Mouse (Mus musculus): ENCODE results near the gene Fam89a. TPM values are rescaled to one million over a fixed set of nuclear protein-coding genes. Genes with fewer than 3 reads are reported as not detected.

The Fam89a gene
- polyA plus RNA-seq (2016; fragmentation: Nextera tagmentation; extraction: Ambion mirVana), result 4.3 and 6.7 TPM in 2 replicates

DNA sequence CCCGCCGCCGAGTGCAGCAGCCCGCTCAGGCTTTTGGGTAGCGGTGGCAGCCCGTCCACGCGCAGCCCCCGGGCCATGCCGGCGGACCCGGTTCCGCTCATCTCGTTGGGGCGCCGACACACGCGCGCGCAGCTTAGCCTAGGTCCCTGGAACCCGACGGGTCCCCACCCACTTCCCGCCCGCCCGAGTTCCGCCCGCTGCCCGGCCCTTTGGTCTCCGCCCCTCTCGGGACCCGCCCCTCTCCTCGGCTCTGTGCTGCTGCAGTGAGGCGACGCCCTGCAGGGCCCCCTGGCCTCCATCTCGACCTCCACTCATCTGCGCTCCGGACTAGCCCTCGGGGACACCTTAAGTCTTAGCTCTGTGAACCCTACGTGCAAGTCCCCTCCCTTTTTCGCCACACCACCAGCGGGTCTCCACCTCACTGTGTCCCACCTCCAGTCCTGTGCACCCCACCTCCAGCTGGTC is at the start of gene Fam89a:
TSS of gene Fam89a (minus strand) at position 124 of the 465 bp plus-strand sequence.
- Histone ChIP-seq H3K4me3 (peak within 1 kb of the TSS; percentile 64), H3K27me3 (ENCODE audit: insufficient read depth, poor library complexity, severe bottlenecking) (peaks cover 71% of the 10 kb centered on the region), H3K36me3 (no peaks in the 10 kb centered on the region), H3K9me3 (no peaks in the 10 kb centered on the region), H3K4me1 (replicated peaks) (peaks cover 32% of the 10 kb centered on the region), H3K27ac (peak within 1 kb of the TSS; percentile 77)
- under 1% methylated on average over 41 of the region's 41 CpGs for WGBS
- DNase-seq (ENCODE audit: low spot score), result peak; percentile 65

DNA sequence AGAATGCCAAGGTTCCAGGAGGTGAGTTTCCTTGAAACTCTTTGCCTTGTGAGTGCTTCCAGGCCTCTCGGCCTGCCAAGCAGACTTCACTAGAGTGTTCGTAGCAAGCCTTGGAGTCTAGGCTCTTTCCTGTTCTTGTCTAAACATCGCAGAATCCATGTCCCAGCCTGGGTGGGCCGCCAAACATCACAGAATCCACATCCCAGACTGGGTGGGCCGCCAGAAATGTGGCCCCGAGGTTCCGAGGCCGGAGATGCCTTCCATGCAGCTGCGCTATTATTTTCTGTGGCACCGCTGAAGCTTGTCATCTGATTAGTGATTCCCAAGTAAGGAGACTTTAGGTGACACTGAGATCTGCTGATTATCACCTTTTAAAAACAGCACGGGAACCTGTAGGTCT is 48.9 kb upstream of the Fam89a start:
- H3K27ac ChIP-seq, result no peak overlapping the region
- H3K9me3 ChIP-seq, result no peaks in the 10 kb centered on the region
- no peak for DNase-seq (ENCODE audit: low spot score)
- H3K4me1 ChIP-seq (replicated peaks), result no peaks in the 10 kb centered on the region
- WGBS, result 46% methylated on average over 11 of the region's 11 CpGs
- H3K4me3 ChIP-seq, result no peak overlapping the region
- peaks cover 40% of the 10 kb centered on the region for H3K27me3 ChIP-seq (ENCODE audit: insufficient read depth, poor library complexity, severe bottlenecking)
- no peaks in the 10 kb centered on the region for H3K36me3 ChIP-seq

DNA sequence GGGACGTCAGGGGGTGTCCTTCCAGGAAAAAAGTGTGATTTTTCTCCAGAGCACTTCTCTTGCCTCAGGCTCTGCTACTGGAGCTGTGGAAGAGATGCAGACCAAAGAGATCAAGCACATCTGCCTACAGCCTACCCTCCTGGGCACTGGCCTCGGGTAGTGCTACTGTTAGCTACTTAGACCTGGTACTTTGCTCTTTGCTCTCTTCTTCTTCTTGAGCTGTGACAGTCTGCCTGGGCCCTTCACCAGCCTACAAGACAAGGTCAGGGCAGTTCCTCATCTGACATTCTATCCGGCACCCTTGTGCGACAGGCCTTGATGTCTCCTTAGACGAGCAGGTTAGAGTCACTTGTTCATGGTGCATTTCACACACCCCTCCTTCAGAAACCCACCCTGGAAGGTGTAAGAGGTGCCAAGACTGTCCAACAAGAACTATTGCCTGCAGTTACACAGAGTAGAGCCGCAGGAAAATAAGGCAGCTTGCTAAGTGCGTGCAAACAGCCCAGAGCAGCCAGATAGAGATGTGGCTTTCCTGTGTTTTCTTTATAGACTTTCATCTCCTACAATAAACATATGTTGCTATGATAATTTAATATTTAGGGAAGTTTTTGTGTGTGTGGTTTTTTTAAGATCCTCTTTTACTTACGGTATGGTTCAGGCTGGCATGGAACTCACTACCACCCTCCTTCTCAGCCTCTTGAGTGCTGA is 44.3 kb upstream of the Fam89a start:
- DNase-seq (ENCODE audit: low spot score), result no peak
- whole genome bisulfite sequencing, result 75% methylated on average over 8 of the region's 8 CpGs
- Histone ChIP-seq H3K36me3 (no peaks in the 10 kb centered on the region), H3K4me1 (replicated peaks) (peaks cover 38% of the 10 kb centered on the region), H3K27ac (no peak overlapping the region), H3K4me3 (peak overlapping the region; percentile 67; the same call in 1 of the 2 replicates), H3K9me3 (no peaks in the 10 kb centered on the region), H3K27me3 (ENCODE audit: insufficient read depth, poor library complexity, severe bottlenecking) (peaks cover 78% of the 10 kb centered on the region)

DNA sequence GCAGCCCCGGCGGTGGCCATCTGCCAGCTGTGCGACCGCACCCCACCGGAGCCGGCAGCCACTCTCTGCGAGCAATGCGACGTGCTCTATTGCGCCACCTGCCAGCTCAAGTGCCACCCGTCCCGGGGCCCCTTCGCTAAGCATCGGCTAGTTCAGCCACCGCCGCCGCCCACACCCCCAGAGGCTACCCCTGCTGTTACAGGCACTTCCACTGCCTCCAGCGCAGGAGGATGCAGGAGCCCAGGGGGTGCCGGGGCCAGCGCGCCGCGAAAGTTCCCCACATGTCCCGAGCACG is 42.8 kb upstream of the Fam89a start:
- peak; percentile 77 for DNase-seq (ENCODE audit: low spot score)
- no peaks in the 10 kb centered on the region for H3K9me3 ChIP-seq
- under 1% methylated on average over 25 of the region's 25 CpGs for WGBS
- H3K27ac ChIP-seq, result peak overlapping the region; percentile 85
- H3K4me3 ChIP-seq, result peak overlapping the region; percentile 67
- H3K27me3 ChIP-seq (ENCODE audit: insufficient read depth, poor library complexity, severe bottlenecking), result peaks cover 93% of the 10 kb centered on the region
- peaks cover 38% of the 10 kb centered on the region for H3K4me1 ChIP-seq (replicated peaks)
- H3K36me3 ChIP-seq, result no peaks in the 10 kb centered on the region

DNA sequence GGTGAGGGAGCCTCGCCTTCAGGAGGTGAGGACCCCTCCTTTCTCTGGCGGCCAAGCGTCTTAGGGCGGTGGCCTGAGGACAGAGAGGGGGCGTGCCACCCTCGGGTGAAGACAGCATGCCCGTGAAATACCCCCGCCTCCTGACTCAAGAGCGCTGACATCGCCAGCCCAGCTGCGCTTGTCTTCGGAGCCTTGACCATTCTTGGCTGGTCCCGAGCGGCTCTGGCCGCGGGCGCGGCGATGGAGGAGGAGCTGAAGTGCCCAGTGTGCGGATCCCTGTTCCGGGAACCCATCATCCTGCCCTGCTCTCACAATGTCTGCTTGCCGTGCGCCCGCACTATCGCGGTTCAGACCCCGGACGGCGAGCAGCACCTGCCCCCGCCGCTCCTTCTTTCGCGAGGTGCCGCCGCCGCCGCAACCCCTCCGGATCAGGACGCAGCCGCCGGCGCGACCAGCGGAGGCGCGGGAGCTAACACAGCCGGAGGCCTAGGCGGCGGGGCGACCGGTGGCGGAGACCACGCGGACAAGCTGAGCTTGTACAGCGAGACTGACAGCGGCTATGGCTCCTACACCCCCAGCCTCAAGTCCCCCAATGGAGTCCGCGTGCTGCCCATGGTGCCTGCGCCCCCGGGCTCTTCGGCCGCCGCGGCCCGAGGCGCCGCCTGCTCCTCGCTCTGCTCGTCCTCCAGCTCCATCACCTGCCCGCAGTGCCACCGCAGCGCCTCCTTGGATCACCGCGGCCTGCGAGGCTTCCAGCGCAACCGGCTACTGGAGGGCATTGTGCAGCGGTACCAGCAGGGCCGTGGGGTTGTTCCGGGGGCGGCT is 42.2 kb upstream of the Fam89a start:
- H3K27me3 ChIP-seq (ENCODE audit: insufficient read depth, poor library complexity, severe bottlenecking), result peaks cover 98% of the 10 kb centered on the region
- no peaks in the 10 kb centered on the region for H3K9me3 ChIP-seq
- peaks cover 38% of the 10 kb centered on the region for H3K4me1 ChIP-seq (replicated peaks)
- peak; percentile 46 for DNase-seq (ENCODE audit: low spot score)
- H3K4me3 ChIP-seq, result peak overlapping the region; percentile 67
- H3K36me3 ChIP-seq, result no peaks in the 10 kb centered on the region
- H3K27ac ChIP-seq, result peak overlapping the region; percentile 85
- under 1% methylated on average over 81 of the region's 81 CpGs for WGBS

DNA sequence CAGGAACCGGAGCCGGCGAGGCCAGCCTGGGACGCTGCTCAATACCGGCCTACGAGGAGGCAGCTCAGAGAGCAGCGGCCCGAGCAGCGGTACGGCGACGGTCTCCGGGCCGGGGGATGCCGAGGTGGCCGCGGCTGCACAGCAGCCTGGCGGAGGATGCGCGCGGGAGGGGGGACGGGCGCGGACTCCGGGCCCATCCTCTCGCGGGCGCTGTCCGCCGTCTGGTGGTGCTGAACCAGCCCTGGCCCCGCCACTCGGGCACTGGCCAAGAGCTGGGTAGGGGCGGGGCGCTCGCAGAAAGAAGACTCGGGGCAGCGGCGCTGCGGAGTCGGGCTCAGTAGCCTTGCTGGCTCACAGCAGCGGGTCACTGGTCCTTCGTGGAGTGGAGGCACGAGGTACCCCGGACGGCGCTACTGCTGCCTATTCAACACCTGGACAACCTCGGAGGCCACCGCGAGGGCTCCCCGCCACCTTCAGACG is 41.6 kb upstream of the Fam89a start:
- Histone ChIP-seq H3K36me3 (no peaks in the 10 kb centered on the region), H3K4me1 (replicated peaks) (peaks cover 38% of the 10 kb centered on the region), H3K27ac (peak overlapping the region; percentile 85), H3K9me3 (no peaks in the 10 kb centered on the region), H3K4me3 (peak overlapping the region; percentile 67), H3K27me3 (ENCODE audit: insufficient read depth, poor library complexity, severe bottlenecking) (peaks cover 96% of the 10 kb centered on the region)
- under 1% methylated on average over 51 of the region's 51 CpGs for WGBS
- peak; percentile 90 for DNase-seq (ENCODE audit: low spot score)

DNA sequence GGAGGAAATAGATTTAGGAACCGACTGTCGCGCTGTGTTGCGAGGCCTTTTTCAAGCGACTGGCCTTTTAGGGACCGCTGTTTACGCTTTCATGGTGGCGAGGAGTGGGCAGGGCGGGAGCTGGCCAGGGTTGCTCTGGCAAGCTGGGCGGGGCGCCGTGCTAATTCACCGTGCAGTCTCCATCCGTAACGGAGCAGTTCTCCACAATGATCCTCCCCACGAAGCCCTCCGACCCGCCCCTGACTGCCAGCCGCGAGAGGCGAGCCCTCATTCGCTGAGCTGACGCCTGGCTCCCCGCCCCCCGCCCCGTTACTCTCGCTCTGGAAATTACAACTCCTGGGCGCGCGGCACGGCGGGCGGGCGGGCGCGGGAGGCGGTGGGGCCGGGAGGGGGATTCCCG is 41.1 kb upstream of the Fam89a start, which contains the start of gene Trim67:
TSS of gene Trim67 (plus strand) at position 385 of the 400 bp plus-strand sequence.
- DNase-seq (ENCODE audit: low spot score), result peak; percentile 90
- H3K36me3 ChIP-seq, result no peaks in the 10 kb centered on the region
- H3K4me1 ChIP-seq (replicated peaks), result peaks cover 38% of the 10 kb centered on the region
- WGBS, result under 1% methylated on average over 39 of the region's 39 CpGs
- peak within 1 kb of the TSS; percentile 85 for H3K27ac ChIP-seq
- H3K9me3 ChIP-seq, result no peaks in the 10 kb centered on the region
- H3K27me3 ChIP-seq (ENCODE audit: insufficient read depth, poor library complexity, severe bottlenecking), result peaks cover 93% of the 10 kb centered on the region
- peak within 1 kb of the TSS; percentile 67 for H3K4me3 ChIP-seq

DNA sequence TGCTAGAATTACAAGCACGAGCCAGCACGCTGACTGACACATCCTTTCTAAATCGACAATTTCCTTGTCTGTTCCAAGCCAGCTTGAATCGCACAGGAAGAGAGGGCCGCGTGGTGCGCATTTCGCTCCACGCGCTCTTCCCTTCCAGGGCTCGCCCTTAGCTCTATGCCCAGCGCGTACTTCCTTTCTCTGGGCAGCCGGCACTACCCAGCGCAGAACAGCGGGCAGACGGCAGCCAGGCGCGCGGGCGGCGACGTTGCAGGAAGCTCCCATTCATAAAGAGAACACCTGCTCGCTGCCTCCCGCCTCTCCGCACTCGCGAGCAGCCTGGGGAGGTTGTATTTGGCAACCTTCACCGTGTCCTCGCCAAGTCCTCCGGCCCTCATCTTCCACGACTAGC is 40.6 kb upstream of the Fam89a start:
- peak; percentile 50 for DNase-seq (ENCODE audit: low spot score)
- H3K36me3 ChIP-seq, result no peaks in the 10 kb centered on the region
- H3K27ac ChIP-seq, result peak overlapping the region; percentile 85
- peak overlapping the region; percentile 67 for H3K4me3 ChIP-seq
- peaks cover 38% of the 10 kb centered on the region for H3K4me1 ChIP-seq (replicated peaks)
- 1% methylated on average over 32 of the region's 32 CpGs for WGBS
- peaks cover 87% of the 10 kb centered on the region for H3K27me3 ChIP-seq (ENCODE audit: insufficient read depth, poor library complexity, severe bottlenecking)
- no peaks in the 10 kb centered on the region for H3K9me3 ChIP-seq

DNA sequence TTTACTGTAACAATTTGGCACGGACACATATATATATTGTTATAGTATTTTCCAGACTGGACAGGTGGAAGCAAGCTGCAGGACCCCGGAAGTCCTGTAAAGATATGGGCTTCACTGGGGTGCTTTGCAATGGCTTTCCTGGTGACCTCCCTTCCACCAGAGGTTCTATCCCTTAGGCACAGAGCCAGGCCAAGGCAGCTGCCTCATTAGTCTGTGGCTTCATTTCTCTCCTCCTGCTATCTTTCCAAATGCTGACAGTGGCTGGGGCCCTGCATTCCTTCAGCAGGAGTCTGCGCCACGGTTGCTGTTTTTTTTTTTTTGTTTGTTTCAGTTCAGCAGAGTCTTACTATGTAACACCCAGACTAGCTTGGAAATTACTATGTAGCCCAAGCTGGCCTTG is 40.1 kb upstream of the Fam89a start:
- H3K4me3 ChIP-seq, result peak overlapping the region; percentile 67
- peaks cover 87% of the 10 kb centered on the region for H3K27me3 ChIP-seq (ENCODE audit: insufficient read depth, poor library complexity, severe bottlenecking)
- no peak for DNase-seq (ENCODE audit: low spot score)
- no peaks in the 10 kb centered on the region for H3K36me3 ChIP-seq
- H3K27ac ChIP-seq, result peak overlapping the region; percentile 85
- no peaks in the 10 kb centered on the region for H3K9me3 ChIP-seq
- WGBS, result 39% methylated on average over 4 of the region's 4 CpGs
- peaks cover 38% of the 10 kb centered on the region for H3K4me1 ChIP-seq (replicated peaks)

DNA sequence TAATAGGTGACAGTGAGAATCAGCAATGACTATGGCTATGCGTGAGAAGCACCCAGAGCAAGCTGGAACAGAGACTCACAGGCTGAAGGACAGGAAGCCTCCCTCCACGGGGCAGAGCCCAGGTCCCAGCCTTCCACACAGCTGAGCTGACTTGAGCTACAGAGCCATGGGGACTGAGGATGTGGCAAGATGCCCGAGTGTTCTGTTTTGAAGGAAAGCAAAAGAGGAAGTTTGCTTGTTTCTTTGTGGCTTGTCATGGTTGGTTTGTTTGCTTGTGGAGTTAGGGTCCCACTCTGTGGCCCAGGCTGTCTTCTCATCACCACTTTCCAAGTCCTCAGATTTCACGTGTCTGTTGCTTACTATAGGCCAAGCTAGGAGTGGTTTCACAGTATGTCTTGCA is 39.0 kb upstream of the Fam89a start:
- H3K27ac ChIP-seq, result no peak overlapping the region
- H3K27me3 ChIP-seq (ENCODE audit: insufficient read depth, poor library complexity, severe bottlenecking), result peaks cover 83% of the 10 kb centered on the region
- DNase-seq (ENCODE audit: low spot score), result no peak
- H3K9me3 ChIP-seq, result no peaks in the 10 kb centered on the region
- H3K4me1 ChIP-seq (replicated peaks), result peaks cover 38% of the 10 kb centered on the region
- H3K36me3 ChIP-seq, result no peaks in the 10 kb centered on the region
- WGBS, result 74% methylated on average over 4 of the region's 4 CpGs
- H3K4me3 ChIP-seq, result no peak overlapping the region

DNA sequence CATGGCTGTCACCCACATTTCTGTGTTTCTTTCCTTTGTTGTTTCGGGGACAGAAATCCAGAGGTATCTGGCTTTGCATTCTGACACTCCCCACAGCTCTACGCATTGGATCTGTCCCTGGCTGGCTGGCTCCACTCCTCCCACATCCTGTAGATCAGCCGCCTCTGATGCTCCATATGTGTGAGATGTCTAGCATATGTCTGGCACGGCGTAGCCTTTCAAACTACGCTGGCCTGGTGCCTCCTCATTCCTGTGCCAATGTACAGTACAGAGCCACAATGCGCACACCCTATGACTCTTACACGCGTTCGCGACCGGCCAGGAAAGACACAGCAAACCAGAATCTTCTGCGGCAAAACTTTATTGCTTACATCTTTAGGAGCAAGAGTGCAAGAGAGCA is 33.0 kb upstream of the Fam89a start:
- Histone ChIP-seq H3K27ac (no peak overlapping the region), H3K4me3 (no peak overlapping the region), H3K27me3 (ENCODE audit: insufficient read depth, poor library complexity, severe bottlenecking) (peaks cover 26% of the 10 kb centered on the region), H3K4me1 (replicated peaks) (peaks cover 11% of the 10 kb centered on the region), H3K9me3 (no peaks in the 10 kb centered on the region), H3K36me3 (no peaks in the 10 kb centered on the region)
- DNase-seq (ENCODE audit: low spot score), result no peak
- 94% methylated on average over 13 of the region's 13 CpGs for WGBS

DNA sequence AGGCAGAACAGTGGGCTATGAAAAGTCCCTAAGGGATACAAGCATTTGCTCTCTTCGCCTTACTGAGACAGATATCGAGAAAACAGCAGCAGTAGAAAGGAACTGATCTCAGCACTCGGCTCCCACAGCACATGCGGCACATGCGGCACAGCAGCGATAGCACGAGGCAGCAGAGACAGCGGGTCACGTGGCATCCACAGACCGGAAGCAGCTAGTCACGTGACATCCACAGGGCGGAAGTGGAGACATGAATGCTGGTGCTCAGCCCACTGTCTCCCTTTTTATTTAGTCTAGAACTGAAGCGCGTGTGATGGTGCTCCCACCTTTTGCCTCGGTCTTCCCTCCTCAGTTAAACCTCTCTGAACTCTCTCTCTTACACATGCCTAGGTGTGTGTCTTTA is 31.6 kb upstream of the Fam89a start:
- WGBS, result 89% methylated on average over 15 of the region's 15 CpGs
- H3K27me3 ChIP-seq (ENCODE audit: insufficient read depth, poor library complexity, severe bottlenecking), result peaks cover 14% of the 10 kb centered on the region
- no peaks in the 10 kb centered on the region for H3K36me3 ChIP-seq
- no peak overlapping the region for H3K27ac ChIP-seq
- H3K9me3 ChIP-seq, result no peaks in the 10 kb centered on the region
- no peak overlapping the region for H3K4me3 ChIP-seq
- H3K4me1 ChIP-seq (replicated peaks), result peaks cover 11% of the 10 kb centered on the region
- no peak for DNase-seq (ENCODE audit: low spot score)

DNA sequence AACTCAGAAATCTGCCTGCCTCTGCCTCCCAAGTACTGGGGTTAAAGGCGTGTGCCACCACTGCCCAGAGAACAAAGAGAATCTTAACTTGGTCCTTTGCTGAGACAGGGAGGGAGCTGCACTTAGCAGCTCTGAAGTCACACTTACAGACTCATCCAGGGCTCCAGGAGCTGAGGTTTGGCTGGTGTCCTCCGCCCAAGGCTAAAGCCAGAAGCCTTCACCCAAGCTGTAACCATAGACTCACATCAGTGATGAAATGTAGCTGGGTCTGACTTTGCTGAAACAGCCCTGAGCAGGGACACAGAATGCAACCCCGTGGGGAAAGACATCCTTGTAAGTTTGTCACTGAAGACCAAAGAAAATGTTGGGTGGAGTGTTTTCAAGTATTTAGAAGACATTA is 30.8 kb upstream of the Fam89a start:
- 78% methylated on average over 3 of the region's 3 CpGs for WGBS
- H3K9me3 ChIP-seq, result no peaks in the 10 kb centered on the region
- H3K4me3 ChIP-seq, result no peak overlapping the region
- H3K4me1 ChIP-seq (replicated peaks), result peaks cover 11% of the 10 kb centered on the region
- peaks cover 14% of the 10 kb centered on the region for H3K27me3 ChIP-seq (ENCODE audit: insufficient read depth, poor library complexity, severe bottlenecking)
- H3K36me3 ChIP-seq, result no peaks in the 10 kb centered on the region
- H3K27ac ChIP-seq, result no peak overlapping the region
- no peak for DNase-seq (ENCODE audit: low spot score)
